Mouse (Mus musculus): ENCODE results near the gene Rtn3. TPM values are rescaled to one million over a fixed set of nuclear protein-coding genes. Genes with fewer than 3 reads are reported as not detected.

Rtn3 gene
- polyA plus RNA-seq, 1 experiment from 2014 or later: 300 TPM

DNA sequence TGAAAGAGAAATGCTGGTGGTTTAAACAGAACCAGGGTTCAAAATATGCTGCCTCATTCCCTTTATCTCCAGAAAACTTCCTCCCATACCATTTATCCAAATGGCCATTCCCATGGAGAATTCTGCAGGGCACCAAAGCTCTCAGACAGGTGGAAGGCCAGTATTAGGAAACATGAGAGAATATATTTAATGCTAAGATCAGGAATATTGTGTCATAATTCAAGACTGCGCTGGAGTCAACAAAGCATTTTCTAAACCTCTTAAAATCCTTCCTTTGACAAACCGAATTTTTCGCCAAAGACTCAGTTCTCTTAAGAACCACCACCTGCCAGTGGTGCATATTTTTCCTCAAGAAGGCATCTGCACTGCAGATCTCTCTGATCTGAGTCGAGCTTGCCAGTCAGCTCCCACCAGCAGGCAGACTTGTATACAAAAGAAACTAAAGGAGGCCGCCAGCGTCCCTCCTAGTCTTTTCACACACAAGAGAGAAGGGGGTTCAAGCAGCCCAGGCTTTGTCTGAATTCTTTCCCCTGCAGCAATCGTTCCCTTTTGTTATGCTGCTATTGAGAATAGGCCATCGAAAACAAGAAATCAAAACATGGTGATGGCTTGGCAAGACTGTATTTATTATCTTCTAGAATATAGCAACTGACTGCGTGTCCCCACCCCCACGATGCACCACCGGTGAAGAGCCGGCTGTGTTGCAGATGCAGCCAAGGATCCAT, 1.4 kb downstream of the Rtn3 start:
- Histone ChIP-seq H3K27ac (ENCODE audit: low read depth, low read length) (peak overlapping the region; percentile 100), H3K36me3 (ENCODE audit: control insufficient read depth, insufficient read depth, low read length) (no peaks in the 10 kb centered on the region), H3K9ac (ENCODE audit: low read depth, low read length) (peak overlapping the region; percentile 95), H3K4me2 (replicated peaks; ENCODE audit: low read depth, low read length) (peak overlapping the region; percentile 54), H3K9me3 (ENCODE audit: control insufficient read depth, low read length) (no peaks in the 10 kb centered on the region), H3K4me1 (replicated peaks; ENCODE audit: control insufficient read depth, insufficient read depth, low read length) (no peaks in the 10 kb centered on the region), H3K27me3 (ENCODE audit: control insufficient read depth, insufficient read depth, low read length) (no peaks in the 10 kb centered on the region), H3K4me3 (ENCODE audit: low read depth, low read length) (peak overlapping the region; percentile 94)
- 3% methylated on average over 12 of the region's 12 CpGs for WGBS
- ATAC-seq (ENCODE audit: low FRiP score) (peak; percentile 55; the same call in 1 of the 2 replicates), DNase-seq (ENCODE audit: low spot score) (peak; percentile 73)

DNA sequence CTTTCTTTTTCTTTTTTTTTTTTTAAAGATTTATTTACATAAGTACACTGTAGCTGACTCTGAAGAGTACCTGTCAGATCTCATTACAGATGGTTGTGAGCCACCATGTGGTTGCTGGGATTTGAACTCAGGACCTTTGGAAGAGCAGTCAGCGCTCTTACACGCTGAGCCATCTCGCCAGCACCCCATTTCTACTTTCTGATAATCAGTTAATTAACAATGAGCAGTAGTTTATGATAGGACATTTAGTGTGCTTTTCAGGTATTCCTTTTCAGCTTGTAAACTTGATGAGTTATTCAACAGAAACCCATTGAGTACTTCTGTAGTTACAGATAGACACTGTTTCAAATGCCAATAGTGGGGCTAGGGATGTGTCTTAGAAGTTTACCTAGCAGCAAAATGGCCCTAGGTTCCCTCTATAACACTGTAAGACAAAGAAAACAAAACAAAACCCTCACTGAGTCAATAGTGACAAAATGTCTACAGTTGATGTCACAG, 3.3 kb downstream of the Rtn3 start:
- 96% methylated on average over 3 of the region's 3 CpGs for WGBS
- Histone ChIP-seq H3K27me3 (ENCODE audit: control insufficient read depth, insufficient read depth, low read length) (no peaks in the 10 kb centered on the region), H3K4me2 (replicated peaks; ENCODE audit: low read depth, low read length) (no peak overlapping the region), H3K9me3 (ENCODE audit: control insufficient read depth, low read length) (no peaks in the 10 kb centered on the region), H3K9ac (ENCODE audit: low read depth, low read length) (no peak overlapping the region), H3K36me3 (ENCODE audit: control insufficient read depth, insufficient read depth, low read length) (no peaks in the 10 kb centered on the region), H3K4me3 (ENCODE audit: low read depth, low read length) (no peak overlapping the region), H3K27ac (ENCODE audit: low read depth, low read length) (no peak overlapping the region), H3K4me1 (replicated peaks; ENCODE audit: control insufficient read depth, insufficient read depth, low read length) (no peaks in the 10 kb centered on the region)
- ATAC-seq (ENCODE audit: low FRiP score): no peak
- DNase-seq (ENCODE audit: low spot score): no peak

DNA sequence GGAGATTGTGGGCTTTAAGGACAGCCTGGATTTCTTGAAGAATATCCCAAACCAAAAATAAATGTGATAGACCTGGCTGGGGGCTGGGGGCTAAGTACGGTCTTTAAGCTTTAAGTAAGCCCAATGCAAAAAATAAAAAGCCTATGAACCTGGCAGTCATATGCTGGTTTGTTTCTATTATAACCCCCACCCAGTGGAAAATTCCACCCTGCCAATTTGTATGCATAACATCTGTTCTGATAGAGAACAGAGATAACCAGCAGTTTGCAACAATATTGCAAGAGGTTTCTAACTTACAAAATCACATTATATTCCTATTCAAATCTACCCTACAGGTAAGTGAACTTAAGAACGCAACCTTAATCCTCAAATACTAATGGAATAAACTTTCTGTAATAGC, 12.4 kb downstream of the Rtn3 start:
- Histone ChIP-seq H3K27ac (ENCODE audit: low read depth, low read length) (no peak overlapping the region), H3K9me3 (ENCODE audit: control insufficient read depth, low read length) (no peaks in the 10 kb centered on the region), H3K4me2 (replicated peaks; ENCODE audit: low read depth, low read length) (no peak overlapping the region), H3K4me1 (replicated peaks; ENCODE audit: control insufficient read depth, insufficient read depth, low read length) (no peaks in the 10 kb centered on the region), H3K4me3 (ENCODE audit: low read depth, low read length) (no peak overlapping the region), H3K27me3 (ENCODE audit: control insufficient read depth, insufficient read depth, low read length) (no peaks in the 10 kb centered on the region), H3K36me3 (ENCODE audit: control insufficient read depth, insufficient read depth, low read length) (no peaks in the 10 kb centered on the region), H3K9ac (ENCODE audit: low read depth, low read length) (no peak overlapping the region)
- ATAC-seq (ENCODE audit: low FRiP score): no peak
- WGBS: 96% methylated on average over 2 of the region's 2 CpGs
- no peak for DNase-seq (ENCODE audit: low spot score)

DNA sequence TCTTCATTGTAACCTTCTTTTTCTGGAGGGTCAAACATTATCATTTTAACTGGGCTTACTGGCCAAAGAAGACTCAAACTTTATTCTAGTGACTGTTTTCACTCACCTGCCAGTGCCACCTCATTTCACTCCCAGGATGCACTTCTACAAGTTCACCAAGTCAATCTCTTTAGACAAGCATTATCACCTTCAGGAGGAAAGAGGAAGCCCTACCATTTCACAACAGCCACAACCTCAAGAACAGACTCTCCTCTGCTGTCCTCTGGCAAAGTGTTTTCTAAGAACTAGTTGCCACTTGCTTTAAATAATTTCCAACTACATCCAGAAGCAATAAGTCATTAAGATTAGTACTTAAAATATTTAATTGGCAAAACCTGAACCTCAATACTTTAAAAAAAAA, 15.2 kb downstream of the Rtn3 start:
- no peak overlapping the region for H3K4me2 ChIP-seq (replicated peaks; ENCODE audit: low read depth, low read length)
- H3K27me3 ChIP-seq (ENCODE audit: control insufficient read depth, insufficient read depth, low read length): no peaks in the 10 kb centered on the region
- H3K4me3 ChIP-seq (ENCODE audit: low read depth, low read length): no peak overlapping the region
- no peak overlapping the region for H3K27ac ChIP-seq (ENCODE audit: low read depth, low read length)
- DNase-seq (ENCODE audit: low spot score): no peak
- no peak overlapping the region for H3K9ac ChIP-seq (ENCODE audit: low read depth, low read length)
- no peak for ATAC-seq (ENCODE audit: low FRiP score)
- no peaks in the 10 kb centered on the region for H3K4me1 ChIP-seq (replicated peaks; ENCODE audit: control insufficient read depth, insufficient read depth, low read length)
- no peaks in the 10 kb centered on the region for H3K9me3 ChIP-seq (ENCODE audit: control insufficient read depth, low read length)
- no peaks in the 10 kb centered on the region for H3K36me3 ChIP-seq (ENCODE audit: control insufficient read depth, insufficient read depth, low read length)

DNA sequence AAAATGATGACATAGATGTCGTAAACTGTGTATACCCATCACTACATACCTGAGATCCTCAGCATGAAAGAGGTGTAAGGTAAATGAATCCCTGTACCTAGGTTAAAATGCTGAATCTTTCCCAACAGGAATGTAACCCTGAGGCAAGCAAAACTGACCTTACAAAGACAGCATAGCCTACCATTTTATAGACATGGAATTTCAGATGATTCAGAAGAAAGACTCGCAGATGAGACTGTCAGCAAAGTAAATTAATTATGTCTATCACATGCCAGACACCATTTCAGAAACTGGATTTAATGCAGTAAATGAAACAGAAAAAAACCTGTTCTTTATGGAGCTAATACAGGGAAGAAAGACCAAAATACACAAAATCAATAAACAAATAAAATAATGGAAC, 23.7 kb downstream of the Rtn3 start:
- ATAC-seq (ENCODE audit: low FRiP score): no peak
- no peaks in the 10 kb centered on the region for H3K4me1 ChIP-seq (replicated peaks; ENCODE audit: control insufficient read depth, insufficient read depth, low read length)
- no peak overlapping the region for H3K4me3 ChIP-seq (ENCODE audit: low read depth, low read length)
- 0 out of 2 replicates have a peak, but pooled peaks cover 3% of the 10 kb centered on the region for H3K36me3 ChIP-seq (ENCODE audit: control insufficient read depth, insufficient read depth, low read length)
- H3K27ac ChIP-seq (ENCODE audit: low read depth, low read length): no peak overlapping the region
- H3K4me2 ChIP-seq (replicated peaks; ENCODE audit: low read depth, low read length): no peak overlapping the region
- 93% methylated on average over 2 of the region's 2 CpGs for WGBS
- no peak for DNase-seq (ENCODE audit: low spot score)
- H3K27me3 ChIP-seq (ENCODE audit: control insufficient read depth, insufficient read depth, low read length): no peaks in the 10 kb centered on the region
- H3K9me3 ChIP-seq (ENCODE audit: control insufficient read depth, low read length): no peaks in the 10 kb centered on the region
- no peak overlapping the region for H3K9ac ChIP-seq (ENCODE audit: low read depth, low read length)

DNA sequence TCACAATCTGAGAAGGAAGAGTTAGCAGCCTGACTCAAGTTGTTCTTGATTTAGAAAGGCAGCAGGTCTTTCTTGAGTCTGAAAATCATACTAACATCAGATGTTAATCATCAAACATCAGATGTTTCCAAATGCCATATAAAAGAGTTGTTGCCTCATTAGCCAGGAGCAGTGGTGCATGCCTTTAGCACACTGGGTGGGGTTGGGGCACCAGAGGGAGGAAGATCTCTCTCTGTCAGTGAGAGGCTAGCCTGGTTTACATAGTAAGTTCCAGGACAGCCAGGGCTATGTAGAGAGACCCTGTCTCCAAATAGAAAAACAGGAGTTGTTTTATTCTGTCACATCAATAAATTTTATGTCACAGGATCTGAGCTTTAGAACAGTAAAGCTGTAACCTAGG, 24.2 kb downstream of the Rtn3 start:
- no peak for ATAC-seq (ENCODE audit: low FRiP score)
- H3K4me2 ChIP-seq (replicated peaks; ENCODE audit: low read depth, low read length): no peak overlapping the region
- H3K4me3 ChIP-seq (ENCODE audit: low read depth, low read length): no peak overlapping the region
- no peaks in the 10 kb centered on the region for H3K4me1 ChIP-seq (replicated peaks; ENCODE audit: control insufficient read depth, insufficient read depth, low read length)
- no peaks in the 10 kb centered on the region for H3K27me3 ChIP-seq (ENCODE audit: control insufficient read depth, insufficient read depth, low read length)
- H3K9ac ChIP-seq (ENCODE audit: low read depth, low read length): no peak overlapping the region
- no peaks in the 10 kb centered on the region for H3K9me3 ChIP-seq (ENCODE audit: control insufficient read depth, low read length)
- no peak for DNase-seq (ENCODE audit: low spot score)
- H3K36me3 ChIP-seq (ENCODE audit: control insufficient read depth, insufficient read depth, low read length): 0 out of 2 replicates have a peak, but pooled peaks cover 3% of the 10 kb centered on the region
- no peak overlapping the region for H3K27ac ChIP-seq (ENCODE audit: low read depth, low read length)

DNA sequence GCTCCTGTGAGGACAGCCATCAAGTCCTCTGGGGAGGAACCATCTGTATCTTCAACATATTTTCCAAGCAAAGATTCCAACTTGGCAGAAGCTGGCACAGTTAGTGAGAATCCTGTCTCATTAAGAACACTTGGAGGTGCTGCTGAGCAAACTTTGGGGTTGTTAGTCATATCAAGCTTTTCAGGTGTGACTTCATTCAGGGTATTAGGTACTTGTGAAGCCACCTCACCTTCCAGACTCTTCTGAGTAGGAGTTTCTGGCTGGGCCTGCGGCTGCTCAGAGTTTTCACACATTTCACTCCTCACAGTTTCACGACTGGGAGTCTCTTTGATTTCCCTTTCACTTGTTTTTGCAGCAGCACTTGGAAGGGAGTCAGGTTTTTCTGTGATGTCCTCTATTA, 26.3 kb downstream of the Rtn3 start:
- H3K4me3 ChIP-seq (ENCODE audit: low read depth, low read length): no peak overlapping the region
- no peaks in the 10 kb centered on the region for H3K9me3 ChIP-seq (ENCODE audit: control insufficient read depth, low read length)
- 90% methylated on average over 2 of the region's 2 CpGs for WGBS
- 0 out of 2 replicates have a peak, but pooled peaks cover 3% of the 10 kb centered on the region for H3K36me3 ChIP-seq (ENCODE audit: control insufficient read depth, insufficient read depth, low read length)
- H3K27me3 ChIP-seq (ENCODE audit: control insufficient read depth, insufficient read depth, low read length): no peaks in the 10 kb centered on the region
- no peak overlapping the region for H3K27ac ChIP-seq (ENCODE audit: low read depth, low read length)
- no peak overlapping the region for H3K9ac ChIP-seq (ENCODE audit: low read depth, low read length)
- ATAC-seq (ENCODE audit: low FRiP score) (no peak), DNase-seq (ENCODE audit: low spot score) (no peak)
- no peaks in the 10 kb centered on the region for H3K4me1 ChIP-seq (replicated peaks; ENCODE audit: control insufficient read depth, insufficient read depth, low read length)
- H3K4me2 ChIP-seq (replicated peaks; ENCODE audit: low read depth, low read length): no peak overlapping the region

DNA sequence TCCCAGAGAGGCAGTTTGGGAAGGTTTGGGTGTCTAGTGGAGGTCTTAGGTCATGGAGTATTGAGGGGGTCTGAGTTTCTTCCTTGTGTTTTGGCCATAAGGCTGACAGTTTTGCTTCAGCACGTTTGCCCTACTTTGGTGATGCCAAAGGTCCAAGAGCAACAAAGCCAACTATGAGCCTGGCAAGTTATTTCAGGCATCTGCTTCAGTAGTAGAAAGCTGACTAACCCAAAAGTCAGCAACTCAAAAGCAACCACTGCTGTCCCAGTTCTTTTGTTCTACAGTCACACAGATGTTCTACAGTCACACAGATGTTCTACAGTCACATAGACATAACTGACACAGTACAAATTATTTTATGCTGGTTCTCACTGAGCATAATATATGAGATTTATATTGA, 37.5 kb downstream of the Rtn3 start:
- Histone ChIP-seq H3K27me3 (ENCODE audit: control insufficient read depth, insufficient read depth, low read length) (no peaks in the 10 kb centered on the region), H3K9ac (ENCODE audit: low read depth, low read length) (no peak overlapping the region), H3K4me1 (replicated peaks; ENCODE audit: control insufficient read depth, insufficient read depth, low read length) (no peaks in the 10 kb centered on the region), H3K27ac (ENCODE audit: low read depth, low read length) (no peak overlapping the region), H3K36me3 (ENCODE audit: control insufficient read depth, insufficient read depth, low read length) (no peaks in the 10 kb centered on the region), H3K9me3 (ENCODE audit: control insufficient read depth, low read length) (no peaks in the 10 kb centered on the region), H3K4me2 (replicated peaks; ENCODE audit: low read depth, low read length) (no peak overlapping the region), H3K4me3 (ENCODE audit: low read depth, low read length) (no peak overlapping the region)
- DNase-seq (ENCODE audit: low spot score) (no peak), ATAC-seq (ENCODE audit: low FRiP score) (no peak)
- 77% methylated on average over 1 of the region's 1 CpGs for WGBS

DNA sequence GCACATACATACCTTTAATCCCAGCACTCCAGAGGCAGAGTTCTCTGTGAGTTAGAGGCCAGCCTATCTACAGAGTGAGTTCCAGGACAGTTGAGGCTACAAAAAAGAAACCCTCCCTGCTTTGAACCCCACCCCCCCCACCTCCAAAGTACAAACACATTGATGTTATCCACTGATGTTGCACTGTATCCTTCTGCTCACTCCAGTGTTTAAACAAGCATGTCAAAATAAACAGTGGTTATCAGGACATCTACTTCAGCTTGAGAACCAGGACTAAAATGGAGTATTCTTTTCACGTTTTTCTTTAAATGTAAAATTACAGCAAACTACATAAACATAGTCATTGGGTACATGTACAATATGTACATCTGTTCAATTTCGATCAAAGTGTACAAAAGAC, 38.0 kb downstream of the Rtn3 start:
- no peak for DNase-seq (ENCODE audit: low spot score)
- H3K4me1 ChIP-seq (replicated peaks; ENCODE audit: control insufficient read depth, insufficient read depth, low read length): no peaks in the 10 kb centered on the region
- H3K27ac ChIP-seq (ENCODE audit: low read depth, low read length): no peak overlapping the region
- H3K9me3 ChIP-seq (ENCODE audit: control insufficient read depth, low read length): no peaks in the 10 kb centered on the region
- ATAC-seq (ENCODE audit: low FRiP score): no peak
- H3K4me3 ChIP-seq (ENCODE audit: low read depth, low read length): no peak overlapping the region
- H3K36me3 ChIP-seq (ENCODE audit: control insufficient read depth, insufficient read depth, low read length): no peaks in the 10 kb centered on the region
- 86% methylated on average over 2 of the region's 2 CpGs for WGBS
- no peak overlapping the region for H3K4me2 ChIP-seq (replicated peaks; ENCODE audit: low read depth, low read length)
- no peaks in the 10 kb centered on the region for H3K27me3 ChIP-seq (ENCODE audit: control insufficient read depth, insufficient read depth, low read length)
- H3K9ac ChIP-seq (ENCODE audit: low read depth, low read length): no peak overlapping the region
